Mouse (Mus musculus) hindbrain, embryonic 12.5 days (tissue): Measurements from ENCODE around the gene Tsc22d4. TPM values are rescaled to one million over a fixed set of nuclear protein-coding genes. Genes with fewer than 3 reads are reported as not detected.

ENCODE experiments used
- ATAC-seq: fragments of 200-750 bp; cut with Nextera tagmentation; 2 replicates; pipeline ENCODE4 v1.8.0; 2017; ENCODE audit warnings: moderate TSS enrichment; ENCODE audit not compliant: low FRiP score
- H3K27ac ChIP-seq: fragments of 300-500 bp; sonication (generic); 2 replicates; pipeline ENCODE4 v1.5.1; 2016; ENCODE audit warnings: mild to moderate bottlenecking
- H3K27me3 ChIP-seq: fragments of 300-500 bp; sonication (generic); 2 replicates; pipeline ENCODE4 v1.6.1; 2016; ENCODE audit warnings: mild to moderate bottlenecking
- H3K36me3 ChIP-seq: fragments of 300-500 bp; sonication (generic); 2 replicates; pipeline ENCODE4 v1.6.1; 2016; ENCODE audit warnings: mild to moderate bottlenecking
- H3K4me1 ChIP-seq: fragments of 300-500 bp; sonication (generic); 2 replicates; pipeline ENCODE4 v1.6.1; 2016
- H3K4me2 ChIP-seq: fragments of 300-500 bp; sonication (generic); replicated peaks from 2 replicates; pipeline ENCODE4 v1.6.1; 2016; ENCODE audit warnings: mild to moderate bottlenecking
- H3K4me3 ChIP-seq: fragments of 300-500 bp; sonication (generic); 2 replicates; pipeline ENCODE4 v1.5.1; 2016; ENCODE audit warnings: mild to moderate bottlenecking
- H3K9ac ChIP-seq: fragments of 300-500 bp; sonication (generic); 2 replicates; pipeline ENCODE4 v1.6.1; 2016; ENCODE audit warnings: mild to moderate bottlenecking, moderate library complexity
- H3K9me3 ChIP-seq: fragments of 300-500 bp; sonication (generic); replicated peaks from 2 replicates; pipeline ENCODE4 v1.6.1; 2016; ENCODE audit warnings: mild to moderate bottlenecking
- WGBS: fragments of 180-500 bp; shearing (Covaris S2); methylation state at CpG from one replicate; pipeline ENCODE4 v1.1.7; 2016; 5-methylcytosine and 5-hydroxymethylcytosine counted together
- polyA plus RNA-seq: library from polyadenylated mRNA; unstranded; fragments of >200 nt; fragmentation: Nextera tagmentation; extraction: Ambion mirVana; gene quantifications from 2 replicates; pipeline ENCODE4 v1.2.1, GENCODE M21; 2016

Gene Tsc22d4
- polyA plus RNA-seq, 1 experiment from 2014 or later = 81.8 TPM

DNA sequence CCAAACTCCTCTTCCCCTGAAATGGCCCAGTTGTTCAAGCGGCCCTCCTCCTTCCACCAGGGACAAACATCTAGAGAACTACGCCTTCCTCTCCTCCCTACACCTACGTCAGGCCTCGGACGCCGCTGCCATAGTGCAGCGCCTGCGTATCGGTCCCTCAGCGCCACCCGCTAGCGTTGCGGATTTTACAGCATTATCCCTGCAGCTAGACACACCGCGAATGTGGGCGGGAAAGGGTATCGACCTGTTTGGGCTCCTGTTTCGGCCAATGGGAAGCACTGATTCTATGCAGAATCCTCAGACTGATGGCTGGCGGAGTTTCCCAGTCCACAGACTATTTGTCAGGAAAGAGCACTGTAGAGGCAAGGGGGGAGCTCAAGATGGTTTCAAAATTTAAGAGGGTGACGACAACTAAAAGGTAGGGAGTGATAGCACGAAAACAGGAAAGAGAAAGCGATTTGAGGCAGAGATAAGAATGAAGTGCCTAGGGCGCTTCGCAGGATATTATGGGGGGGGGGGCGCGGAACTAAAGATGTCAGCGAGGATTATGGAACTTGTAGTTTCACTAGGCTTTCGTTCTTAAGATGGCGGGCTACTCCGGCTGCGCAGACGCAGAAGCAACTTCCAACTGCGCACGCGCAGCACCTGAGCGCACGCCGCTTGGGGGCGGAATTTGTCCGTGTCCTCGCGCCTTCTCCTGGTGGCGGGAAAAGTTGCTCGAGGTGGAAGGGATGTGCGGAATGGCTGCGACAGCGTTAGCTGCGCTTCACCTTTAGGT is 41.8 kb downstream of the Tsc22d4 start, which contains the start of the genes Mepce and Zcwpw1:
Gene Mepce (minus strand): TSS at position 505 of the 778 bp plus-strand sequence.
Gene Zcwpw1 (plus strand): TSS at position 648 of the 778 bp plus-strand sequence.
- Histone ChIP-seq H3K9me3 (no peaks in the 10 kb centered on the region), H3K4me1 (peaks cover 35% of the 10 kb centered on the region), H3K4me2 (peak within 1 kb of the TSS; percentile 78), H3K27ac (peak within 1 kb of the TSS; percentile 99), H3K27me3 (peaks cover 3% of the 10 kb centered on the region; the same call in 1 of the 2 replicates), H3K4me3 (peak within 1 kb of the TSS; percentile 90), H3K9ac (peak within 1 kb of the TSS; percentile 97), H3K36me3 (peaks cover 20% of the 10 kb centered on the region)
- peak; percentile 79 for ATAC-seq
- under 1% methylated on average over 48 of the region's 48 CpGs for WGBS

DNA sequence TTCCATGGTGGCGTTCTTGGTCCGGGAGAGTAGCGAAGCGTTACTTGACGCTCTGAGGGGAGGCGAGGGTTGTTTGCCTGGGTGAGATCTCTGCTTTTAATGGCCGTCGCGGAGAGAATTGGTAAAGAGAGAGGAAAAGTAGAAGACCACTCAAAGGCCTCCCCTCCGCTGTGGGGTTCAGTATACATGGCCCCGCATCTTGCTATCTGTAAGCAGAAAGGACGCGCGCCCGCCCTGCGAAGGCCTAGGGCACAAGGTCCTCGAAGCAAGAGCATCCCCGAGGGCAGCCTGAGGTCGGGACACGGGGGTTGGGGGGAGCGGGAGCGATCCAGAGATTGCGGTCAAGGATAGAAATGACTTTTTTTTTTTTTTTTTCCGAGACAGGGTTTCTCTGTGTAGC is 42.6 kb downstream of the Tsc22d4 start:
- H3K4me2 ChIP-seq = peak overlapping the region; percentile 78
- WGBS = 74% methylated on average over 24 of the region's 24 CpGs
- H3K36me3 ChIP-seq = peaks cover 12% of the 10 kb centered on the region
- peaks cover 3% of the 10 kb centered on the region; the same call in 1 of the 2 replicates for H3K27me3 ChIP-seq
- H3K4me3 ChIP-seq = peak overlapping the region; percentile 90; the same call in 1 of the 2 replicates
- no peak for ATAC-seq
- H3K27ac ChIP-seq = no peak overlapping the region
- H3K9me3 ChIP-seq = no peaks in the 10 kb centered on the region
- no peak overlapping the region for H3K9ac ChIP-seq
- H3K4me1 ChIP-seq = peaks cover 27% of the 10 kb centered on the region

DNA sequence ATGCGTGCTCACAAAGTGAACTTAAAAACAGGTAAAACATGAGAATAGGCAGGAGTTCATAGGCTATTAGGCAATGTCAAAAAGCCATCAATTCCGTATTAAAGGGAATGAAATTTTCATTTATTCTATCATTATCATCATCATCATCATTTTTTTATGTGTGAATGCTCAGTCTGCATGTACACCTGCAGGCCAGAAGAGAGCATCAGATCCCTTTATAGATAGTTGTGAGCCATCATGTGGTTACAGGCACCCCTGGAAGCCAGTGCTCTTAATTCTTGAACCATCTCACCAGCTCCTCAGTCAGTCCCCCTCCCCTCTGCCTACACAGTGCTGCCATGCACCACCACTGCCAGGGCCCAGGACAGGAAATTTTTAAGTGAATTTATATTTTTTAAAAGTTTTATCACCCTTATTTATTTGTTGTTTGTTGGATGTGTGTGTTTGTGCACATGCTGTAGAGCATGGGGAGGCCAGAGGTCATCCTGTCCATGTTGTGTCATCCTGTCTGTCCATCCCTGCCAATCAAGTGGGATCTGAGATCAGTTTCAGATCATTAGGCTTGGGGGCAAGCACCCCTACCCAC is 43.5 kb downstream of the Tsc22d4 start:
- H3K27me3 ChIP-seq = peaks cover 3% of the 10 kb centered on the region; the same call in 1 of the 2 replicates
- no peak overlapping the region for H3K4me3 ChIP-seq
- ATAC-seq = no peak
- H3K4me1 ChIP-seq = peaks cover 18% of the 10 kb centered on the region
- peaks cover 3% of the 10 kb centered on the region; the same call in 1 of the 2 replicates for H3K36me3 ChIP-seq
- H3K9me3 ChIP-seq = no peaks in the 10 kb centered on the region
- no peak overlapping the region for H3K27ac ChIP-seq
- H3K4me2 ChIP-seq = no peak overlapping the region
- no peak overlapping the region for H3K9ac ChIP-seq
- WGBS = 96% methylated on average over 2 of the region's 2 CpGs

DNA sequence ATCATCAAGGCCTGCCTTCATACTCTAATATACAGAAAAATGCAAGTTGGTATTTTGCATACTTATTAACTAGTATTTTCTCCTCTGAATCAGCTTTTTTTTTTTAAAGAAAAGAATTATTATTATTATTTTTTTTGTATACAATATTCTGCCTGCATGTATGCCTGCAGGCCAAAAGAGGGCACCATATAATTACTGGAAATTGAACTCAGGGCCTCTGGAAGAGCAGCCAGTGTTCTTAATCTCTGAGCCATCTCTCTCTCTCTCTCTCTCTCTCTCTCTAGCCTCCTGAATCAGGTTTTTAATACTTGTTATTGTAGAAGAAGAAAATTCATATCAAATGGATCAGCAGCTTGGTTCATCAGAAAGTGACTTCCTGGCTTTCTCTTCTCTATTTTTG is 46.0 kb downstream of the Tsc22d4 start:
- no peak for ATAC-seq
- Histone ChIP-seq H3K9ac (no peak overlapping the region), H3K27me3 (peaks cover 3% of the 10 kb centered on the region; the same call in 1 of the 2 replicates), H3K4me2 (no peak overlapping the region), H3K27ac (no peak overlapping the region), H3K4me3 (no peak overlapping the region), H3K4me1 (0 out of 2 replicates have a peak, but pooled peaks cover 5% of the 10 kb centered on the region), H3K36me3 (no peaks in the 10 kb centered on the region), H3K9me3 (no peaks in the 10 kb centered on the region)

DNA sequence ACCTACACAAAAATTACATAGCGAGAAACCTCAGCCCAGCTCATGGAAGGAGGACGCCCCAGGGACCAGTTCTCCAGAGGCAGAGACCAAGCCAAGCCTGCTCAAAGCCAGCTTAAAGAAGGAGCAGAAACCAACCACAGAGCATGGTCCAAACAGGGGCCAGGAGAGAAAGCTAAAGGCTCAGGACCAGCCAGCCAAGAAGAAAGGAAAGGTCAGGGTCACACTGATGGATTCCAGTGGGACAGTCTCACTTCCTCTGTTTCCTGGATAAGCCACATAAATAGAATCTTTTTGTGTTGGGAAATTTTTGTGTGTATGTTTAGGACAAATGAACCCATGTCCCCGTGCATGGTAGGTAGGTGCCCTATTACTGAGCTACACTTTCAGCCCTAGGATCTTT is 51.1 kb downstream of the Tsc22d4 start:
- Histone ChIP-seq H3K36me3 (no peaks in the 10 kb centered on the region), H3K4me1 (no peaks in the 10 kb centered on the region), H3K4me2 (no peak overlapping the region), H3K27ac (no peak overlapping the region), H3K4me3 (no peak overlapping the region), H3K27me3 (no peaks in the 10 kb centered on the region), H3K9me3 (no peaks in the 10 kb centered on the region), H3K9ac (no peak overlapping the region)
- WGBS = 84% methylated on average over 3 of the region's 3 CpGs
- ATAC-seq = no peak

DNA sequence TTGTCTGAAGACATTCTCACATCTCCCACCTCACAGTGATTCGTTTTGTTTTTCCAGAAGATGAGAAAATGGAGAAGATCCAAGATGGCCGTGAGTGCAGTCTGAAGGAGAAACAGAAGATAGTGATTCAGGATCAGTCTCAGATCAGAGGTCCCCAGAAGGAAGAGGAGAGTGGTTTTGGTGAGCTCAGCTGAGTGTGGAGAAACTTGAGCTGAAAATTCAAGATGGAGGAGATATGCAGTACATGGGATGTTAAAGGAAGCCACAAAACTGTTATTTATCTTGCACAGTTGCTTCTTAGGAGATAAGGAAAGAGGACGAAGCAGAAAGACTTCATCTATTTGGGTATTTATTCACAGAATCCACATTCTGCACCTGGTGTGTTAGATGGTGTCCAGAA is 55.4 kb downstream of the Tsc22d4 start:
- H3K9ac ChIP-seq = no peak overlapping the region
- H3K4me3 ChIP-seq = no peak overlapping the region
- no peak for ATAC-seq
- no peaks in the 10 kb centered on the region for H3K9me3 ChIP-seq
- 88% methylated on average over 3 of the region's 3 CpGs for WGBS
- H3K27ac ChIP-seq = no peak overlapping the region
- no peaks in the 10 kb centered on the region for H3K36me3 ChIP-seq
- H3K27me3 ChIP-seq = no peaks in the 10 kb centered on the region
- H3K4me2 ChIP-seq = no peak overlapping the region
- H3K4me1 ChIP-seq = no peaks in the 10 kb centered on the region

DNA sequence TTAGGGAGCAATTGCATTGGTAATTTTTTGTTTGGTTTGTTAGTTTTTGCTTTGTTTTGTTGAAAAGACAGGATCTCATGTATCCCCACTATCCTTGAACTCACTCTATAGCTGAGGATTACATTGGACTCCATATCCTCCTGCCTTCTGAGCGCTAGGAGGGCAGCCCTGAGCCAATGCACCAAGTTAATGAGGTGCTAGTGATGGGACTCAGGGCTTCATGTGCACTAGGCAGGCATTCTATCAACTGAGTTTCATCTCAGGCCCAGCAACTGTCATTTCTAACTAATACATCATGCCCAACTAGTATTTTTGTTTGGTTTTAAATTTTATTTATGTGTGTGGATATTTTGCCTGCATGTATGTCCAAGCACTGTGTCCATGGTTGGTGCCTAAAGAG is 60.6 kb downstream of the Tsc22d4 start:
- Histone ChIP-seq H3K27ac (no peak overlapping the region), H3K9me3 (no peaks in the 10 kb centered on the region), H3K4me1 (no peaks in the 10 kb centered on the region), H3K4me3 (no peak overlapping the region), H3K36me3 (no peaks in the 10 kb centered on the region), H3K27me3 (no peaks in the 10 kb centered on the region), H3K9ac (no peak overlapping the region), H3K4me2 (no peak overlapping the region)
- 86% methylated on average over 1 of the region's 1 CpGs for WGBS
- no peak for ATAC-seq

DNA sequence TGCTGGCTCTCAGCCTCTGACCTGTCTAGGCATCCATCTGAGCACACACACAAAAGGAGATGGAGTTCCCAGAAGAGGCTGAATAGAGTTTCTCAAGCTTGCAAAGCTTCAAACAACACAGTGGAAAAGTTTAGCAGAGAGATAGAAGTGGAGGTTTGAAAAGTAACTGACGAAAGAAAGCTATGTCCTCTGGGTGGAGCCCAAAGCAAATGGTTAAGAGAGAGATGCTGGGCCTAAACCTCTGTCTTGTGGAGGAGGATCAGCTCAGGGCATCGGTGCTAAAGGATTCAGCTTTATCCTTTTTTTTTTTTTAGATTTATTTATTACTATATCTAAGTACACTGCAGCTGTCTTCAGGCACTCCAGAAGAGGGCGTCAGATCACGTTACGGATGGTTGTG is 62.8 kb downstream of the Tsc22d4 start:
- Histone ChIP-seq H3K9ac (no peak overlapping the region), H3K4me1 (no peaks in the 10 kb centered on the region), H3K27me3 (no peaks in the 10 kb centered on the region), H3K27ac (no peak overlapping the region), H3K4me2 (no peak overlapping the region), H3K9me3 (no peaks in the 10 kb centered on the region), H3K4me3 (no peak overlapping the region), H3K36me3 (no peaks in the 10 kb centered on the region)
- no peak for ATAC-seq
- WGBS = 83% methylated on average over 5 of the region's 5 CpGs

DNA sequence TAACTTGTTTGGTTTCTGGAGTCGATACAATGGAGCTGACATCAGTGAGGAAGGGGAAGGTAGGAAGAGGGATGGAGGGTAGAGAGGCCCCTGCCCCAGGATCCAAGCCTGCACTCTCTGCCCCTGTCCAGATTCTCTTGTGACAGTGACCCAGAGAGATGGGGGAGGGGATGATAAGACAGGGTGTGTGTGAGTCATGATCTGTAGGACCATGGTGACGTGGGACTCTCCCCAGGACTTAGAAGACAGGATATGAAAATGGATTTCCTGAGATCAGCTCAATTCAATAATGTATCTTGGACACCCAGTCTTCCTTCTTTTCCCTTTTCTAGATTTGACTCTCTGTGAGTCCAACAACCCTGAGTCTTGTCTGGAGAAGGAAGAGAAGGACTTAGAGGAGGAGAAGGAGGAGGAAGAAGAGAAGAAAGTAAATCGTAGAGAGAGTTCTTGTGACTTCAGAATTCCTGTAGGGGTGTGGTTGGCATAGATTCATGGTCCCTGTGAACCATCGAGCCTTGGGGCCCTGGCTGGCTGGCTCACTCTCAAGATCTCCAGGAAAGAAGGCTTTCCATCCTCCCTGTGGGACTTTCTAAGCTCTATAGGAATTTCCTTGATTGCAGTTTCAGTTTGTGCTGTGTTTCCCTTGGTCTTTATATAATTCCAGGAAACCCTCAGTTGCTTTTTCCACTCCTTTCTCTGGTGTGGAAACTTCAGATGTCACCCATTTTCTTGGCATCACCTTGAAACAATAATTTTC is 72.1 kb downstream of the Tsc22d4 start:
- Histone ChIP-seq H3K9ac (no peak overlapping the region), H3K27me3 (no peaks in the 10 kb centered on the region), H3K27ac (no peak overlapping the region), H3K4me3 (no peak overlapping the region), H3K4me2 (no peak overlapping the region), H3K36me3 (no peaks in the 10 kb centered on the region), H3K9me3 (no peaks in the 10 kb centered on the region), H3K4me1 (no peaks in the 10 kb centered on the region)
- ATAC-seq = no peak
- 81% methylated on average over 4 of the region's 4 CpGs for WGBS

Other genes with a start within 250 kb of the Tsc22d4 start
- 60.7 and 61.3 TPM in 2 replicates for gene Pop7, start 243.2 kb upstream of the Tsc22d4 start, polyA plus RNA-seq
- gene Gigyf1, start 227.2 kb upstream of the Tsc22d4 start, polyA plus RNA-seq = 17.9 and 19.0 TPM in 2 replicates
- gene Epo, start 212.5 kb upstream of the Tsc22d4 start, polyA plus RNA-seq = not detected in 2 replicates
- 466 and 467 TPM in 2 replicates for gene Gnb2, start 212.2 kb upstream of the Tsc22d4 start, polyA plus RNA-seq
- 103 and 108 TPM in 2 replicates for gene Actl6b, start 192.2 kb upstream of the Tsc22d4 start, polyA plus RNA-seq
- gene Tfr2, start 175.9 kb upstream of the Tsc22d4 start, polyA plus RNA-seq = 3.3 and 3.4 TPM in 2 replicates
- gene Mospd3, start 144.7 kb upstream of the Tsc22d4 start, polyA plus RNA-seq = 38.7 and 40.0 TPM in 2 replicates
- gene Pcolce, start 131.9 kb upstream of the Tsc22d4 start, polyA plus RNA-seq = 66.6 and 82.5 TPM in 2 replicates
- gene Fbxo24, start 116.7 kb upstream of the Tsc22d4 start, polyA plus RNA-seq = 0.23 and 0.25 TPM in 2 replicates
- 32.4 and 34.3 TPM in 2 replicates for gene Lrch4, start 116.6 kb upstream of the Tsc22d4 start, polyA plus RNA-seq
- gene Gm20605, start 116.6 kb upstream of the Tsc22d4 start, polyA plus RNA-seq = 8.3 and 10.8 TPM in 2 replicates
- 7.6 and 8.0 TPM in 2 replicates for gene Sap25, start 104.4 kb upstream of the Tsc22d4 start, polyA plus RNA-seq
- 0.10 and 0.22 TPM in 2 replicates for gene Irs3, start 100.0 kb upstream of the Tsc22d4 start, polyA plus RNA-seq
- 21.2 and 22.4 TPM in 2 replicates for gene Agfg2, start 61.0 kb upstream of the Tsc22d4 start, polyA plus RNA-seq
- gene Nyap1, start 4.1 kb upstream of the Tsc22d4 start, polyA plus RNA-seq = 20.9 and 22.2 TPM in 2 replicates
- 55.1 and 59.7 TPM in 2 replicates for gene Ppp1r35, start 33.1 kb downstream of the Tsc22d4 start, polyA plus RNA-seq
- gene Mepce, start 41.9 kb downstream of the Tsc22d4 start, polyA plus RNA-seq = 11.0 and 14.8 TPM in 2 replicates
- 19.5 and 20.1 TPM in 2 replicates for gene Zcwpw1, start 42.1 kb downstream of the Tsc22d4 start, polyA plus RNA-seq
- gene Pilra, start 90.6 kb downstream of the Tsc22d4 start, polyA plus RNA-seq = 0.21 and 1.1 TPM in 2 replicates
- not detected in 2 replicates for gene Pilrb1, start 112.4 kb downstream of the Tsc22d4 start, polyA plus RNA-seq
- not detected in 2 replicates for gene Pilrb2, start 126.1 kb downstream of the Tsc22d4 start, polyA plus RNA-seq
- not detected in 2 replicates for gene Cyp3a13, start 175.9 kb downstream of the Tsc22d4 start, polyA plus RNA-seq
- gene Gjc3, start 217.4 kb downstream of the Tsc22d4 start, polyA plus RNA-seq = 0.17 and 0.74 TPM in 2 replicates
- gene Azgp1, start 235.8 kb downstream of the Tsc22d4 start, polyA plus RNA-seq = not detected in 2 replicates